Mouse (Mus musculus): ENCODE data around the gene Kif26b. TPM values are rescaled to one million over a fixed set of nuclear protein-coding genes. Genes with fewer than 3 reads are reported as not detected.

The Kif26b gene
- polyA plus RNA-seq, 1 experiment, result 0.04 TPM

GRCm38 (mm10) chr1:178668907-178669306, 140.0 kb downstream of the Kif26b start:
- 88% methylated on average over 4 of the region's 4 CpGs for WGBS
- TF ChIP-seq CTCF (IDR thresholded peaks at IDR 0.05; ENCODE audit: extremely low read depth, insufficient read depth, insufficient read length, insufficient replicate concordance) (no peak), POLR2A (IDR thresholded peaks at IDR 0.05; ENCODE audit: low read depth, low read length) (no peak)
- no peaks in the 10 kb centered on the region for H3K4me1 ChIP-seq (ENCODE audit: control insufficient read depth, insufficient read depth, insufficient read length)
- no peak for DNase-seq (ENCODE audit: low read depth in 1 of 2, low spot score in 2 of 2)
- no peaks in the 10 kb centered on the region for H3K36me3 ChIP-seq (ENCODE audit: control insufficient read depth, insufficient read depth, low read length)
- no peak overlapping the region for H3K27ac ChIP-seq (ENCODE audit: insufficient read depth, low read length)
- no peak overlapping the region for H3K4me3 ChIP-seq (ENCODE audit: extremely low read depth, insufficient read depth, insufficient read length)
- no peaks in the 10 kb centered on the region for H3K27me3 ChIP-seq (ENCODE audit: control insufficient read depth, insufficient read depth, low read length)

DNA sequence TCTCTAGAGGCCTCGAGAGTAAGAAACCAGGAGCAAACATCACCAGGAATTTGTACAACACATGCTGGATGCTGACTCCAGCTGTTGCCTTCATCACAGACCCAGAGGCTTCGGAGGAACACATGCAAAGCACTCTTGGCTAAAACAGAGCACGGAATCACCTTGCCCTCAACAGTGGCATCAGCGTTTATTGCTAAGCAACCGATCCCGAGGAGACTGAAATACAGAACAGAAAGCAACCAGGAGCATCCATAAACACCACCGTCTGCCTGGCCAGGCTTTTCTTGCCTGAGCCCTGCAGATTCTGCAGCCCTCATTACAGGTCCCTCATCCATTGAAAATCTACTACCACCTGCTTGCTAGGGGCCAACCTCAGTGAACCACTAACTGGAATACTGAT, 144.1 kb downstream of the Kif26b start:
- DNase-seq (ENCODE audit: low read depth in 1 of 2, low spot score in 2 of 2), result no peak
- TF ChIP-seq POLR2A (IDR thresholded peaks at IDR 0.05; ENCODE audit: low read depth, low read length) (no peak), CTCF (IDR thresholded peaks at IDR 0.05; ENCODE audit: extremely low read depth, insufficient read depth, insufficient read length, insufficient replicate concordance) (no peak)
- Histone ChIP-seq H3K27me3 (ENCODE audit: control insufficient read depth, insufficient read depth, low read length) (no peaks in the 10 kb centered on the region), H3K4me3 (ENCODE audit: extremely low read depth, insufficient read depth, insufficient read length) (no peak overlapping the region), H3K27ac (ENCODE audit: insufficient read depth, low read length) (no peak overlapping the region), H3K36me3 (ENCODE audit: control insufficient read depth, insufficient read depth, low read length) (no peaks in the 10 kb centered on the region), H3K4me1 (ENCODE audit: control insufficient read depth, insufficient read depth, insufficient read length) (no peaks in the 10 kb centered on the region)
- WGBS, result 84% methylated on average over 7 of the region's 7 CpGs

GRCm38 (mm10) chr1:178673506-178673905, 144.6 kb downstream of the Kif26b start:
- TF ChIP-seq POLR2A (IDR thresholded peaks at IDR 0.05; ENCODE audit: low read depth, low read length), result no peak
- no peak for TF ChIP-seq CTCF (IDR thresholded peaks at IDR 0.05; ENCODE audit: extremely low read depth, insufficient read depth, insufficient read length, insufficient replicate concordance)
- Histone ChIP-seq H3K4me3 (ENCODE audit: extremely low read depth, insufficient read depth, insufficient read length) (no peak overlapping the region), H3K36me3 (ENCODE audit: control insufficient read depth, insufficient read depth, low read length) (no peaks in the 10 kb centered on the region), H3K27ac (ENCODE audit: insufficient read depth, low read length) (no peak overlapping the region), H3K4me1 (ENCODE audit: control insufficient read depth, insufficient read depth, insufficient read length) (no peaks in the 10 kb centered on the region), H3K27me3 (ENCODE audit: control insufficient read depth, insufficient read depth, low read length) (no peaks in the 10 kb centered on the region)
- DNase-seq (ENCODE audit: low read depth in 1 of 2, low spot score in 2 of 2), result no peak
- WGBS, result 86% methylated on average over 2 of the region's 2 CpGs

DNA sequence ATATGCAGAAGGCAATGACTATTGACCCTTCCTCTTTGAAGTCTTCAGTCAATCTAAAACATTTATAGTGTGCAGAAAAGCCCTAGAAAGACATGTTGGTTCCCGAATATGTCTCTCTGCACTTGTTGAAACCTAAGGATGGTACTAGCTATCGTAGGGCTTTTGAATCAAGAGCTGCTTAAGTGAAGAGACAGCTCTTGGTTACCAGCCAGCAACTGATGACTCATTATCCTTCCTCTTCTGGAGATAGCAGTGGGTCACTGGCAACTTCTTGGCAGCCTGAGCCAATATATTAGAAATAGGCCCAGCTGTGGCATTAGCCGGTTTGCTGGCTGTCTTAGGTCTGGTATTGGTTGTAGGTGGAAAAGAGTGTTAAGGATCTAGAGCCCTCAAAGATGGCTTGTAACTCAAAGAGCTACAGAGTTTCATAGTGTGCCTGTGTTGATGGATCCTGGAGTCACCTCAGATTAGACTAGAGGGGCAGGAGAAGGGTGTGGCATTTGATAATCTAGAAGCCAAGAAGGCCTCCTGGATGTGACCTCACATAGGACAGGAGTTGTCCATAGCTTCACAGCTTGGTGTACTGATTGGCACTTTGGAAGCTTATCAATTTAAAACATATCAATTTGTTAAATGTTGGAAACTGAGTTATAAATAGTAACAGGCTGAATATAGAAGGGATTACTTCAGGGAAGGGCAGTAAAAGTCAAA, 146.8 kb downstream of the Kif26b start:
- H3K27ac ChIP-seq (ENCODE audit: insufficient read depth, low read length), result no peak overlapping the region
- H3K27me3 ChIP-seq (ENCODE audit: control insufficient read depth, insufficient read depth, low read length), result no peaks in the 10 kb centered on the region
- no peak for DNase-seq (ENCODE audit: low read depth in 1 of 2, low spot score in 2 of 2)
- H3K4me3 ChIP-seq (ENCODE audit: extremely low read depth, insufficient read depth, insufficient read length), result no peak overlapping the region
- 67% methylated on average over 3 of the region's 3 CpGs for WGBS
- no peak for TF ChIP-seq POLR2A (IDR thresholded peaks at IDR 0.05; ENCODE audit: low read depth, low read length)
- no peak for TF ChIP-seq CTCF (IDR thresholded peaks at IDR 0.05; ENCODE audit: extremely low read depth, insufficient read depth, insufficient read length, insufficient replicate concordance)
- no peaks in the 10 kb centered on the region for H3K36me3 ChIP-seq (ENCODE audit: control insufficient read depth, insufficient read depth, low read length)
- H3K4me1 ChIP-seq (ENCODE audit: control insufficient read depth, insufficient read depth, insufficient read length), result no peaks in the 10 kb centered on the region

DNA sequence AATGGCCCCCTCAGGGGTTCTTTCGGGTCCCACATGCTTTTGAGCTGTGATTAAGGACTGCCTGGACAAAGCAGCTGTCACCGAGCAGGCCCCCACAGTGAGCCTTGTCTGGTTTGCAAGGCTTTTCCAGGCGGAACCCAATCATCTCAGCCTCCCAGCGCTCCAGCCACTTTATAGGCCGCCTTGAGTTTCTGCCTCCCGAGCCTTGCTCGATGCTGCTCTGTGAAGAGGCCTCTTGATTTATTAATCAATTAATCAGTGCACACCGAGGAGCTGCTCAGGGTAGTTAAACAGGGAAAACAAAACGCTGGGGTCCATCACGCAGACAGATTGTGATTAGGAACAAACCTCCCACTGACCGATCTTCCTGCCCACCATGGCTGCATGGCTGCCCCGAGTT, 148.2 kb downstream of the Kif26b start:
- H3K27ac ChIP-seq (ENCODE audit: insufficient read depth, low read length), result no peak overlapping the region
- H3K36me3 ChIP-seq (ENCODE audit: control insufficient read depth, insufficient read depth, low read length), result no peaks in the 10 kb centered on the region
- 92% methylated on average over 12 of the region's 12 CpGs for WGBS
- no peak overlapping the region for H3K4me3 ChIP-seq (ENCODE audit: extremely low read depth, insufficient read depth, insufficient read length)
- no peaks in the 10 kb centered on the region for H3K4me1 ChIP-seq (ENCODE audit: control insufficient read depth, insufficient read depth, insufficient read length)
- TF ChIP-seq POLR2A (IDR thresholded peaks at IDR 0.05; ENCODE audit: low read depth, low read length), result no peak
- no peak for TF ChIP-seq CTCF (IDR thresholded peaks at IDR 0.05; ENCODE audit: extremely low read depth, insufficient read depth, insufficient read length, insufficient replicate concordance)
- H3K27me3 ChIP-seq (ENCODE audit: control insufficient read depth, insufficient read depth, low read length), result no peaks in the 10 kb centered on the region
- DNase-seq (ENCODE audit: low read depth in 1 of 2, low spot score in 2 of 2), result no peak

DNA sequence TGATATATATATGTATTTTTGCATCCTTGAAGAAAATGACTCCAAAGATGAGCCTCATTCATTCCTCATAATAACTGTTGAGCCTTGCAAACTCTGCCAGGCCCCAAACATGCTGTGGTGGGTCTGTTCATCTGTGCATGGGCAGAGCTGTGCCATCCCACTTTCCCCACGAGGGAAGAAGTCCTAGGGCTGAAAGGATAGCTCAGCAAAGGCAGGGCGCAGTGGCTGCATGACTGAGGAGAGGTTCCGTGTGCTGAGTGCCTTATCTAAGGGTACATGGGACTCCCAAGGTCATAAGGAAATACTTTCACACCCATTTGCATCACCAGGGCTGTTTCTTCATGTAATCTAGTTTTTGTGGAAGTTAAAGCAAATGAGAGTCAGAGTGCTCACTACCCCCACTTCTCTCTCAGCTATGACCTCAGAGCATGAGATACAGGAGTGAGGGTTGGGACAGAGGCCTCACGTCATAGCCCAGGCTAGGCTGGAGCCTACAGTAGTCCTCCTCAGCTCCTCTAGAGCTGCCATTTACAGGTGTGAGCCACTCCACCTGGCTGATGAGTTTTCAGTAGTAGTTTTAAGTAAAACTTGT, 148.8 kb downstream of the Kif26b start:
- Histone ChIP-seq H3K36me3 (ENCODE audit: control insufficient read depth, insufficient read depth, low read length) (no peaks in the 10 kb centered on the region), H3K4me1 (ENCODE audit: control insufficient read depth, insufficient read depth, insufficient read length) (no peaks in the 10 kb centered on the region), H3K4me3 (ENCODE audit: extremely low read depth, insufficient read depth, insufficient read length) (no peak overlapping the region), H3K27ac (ENCODE audit: insufficient read depth, low read length) (no peak overlapping the region), H3K27me3 (ENCODE audit: control insufficient read depth, insufficient read depth, low read length) (no peaks in the 10 kb centered on the region)
- 76% methylated on average over 4 of the region's 4 CpGs for WGBS
- no peak for DNase-seq (ENCODE audit: low read depth in 1 of 2, low spot score in 2 of 2)
- TF ChIP-seq CTCF (IDR thresholded peaks at IDR 0.05; ENCODE audit: extremely low read depth, insufficient read depth, insufficient read length, insufficient replicate concordance) (no peak), POLR2A (IDR thresholded peaks at IDR 0.05; ENCODE audit: low read depth, low read length) (no peak)

DNA sequence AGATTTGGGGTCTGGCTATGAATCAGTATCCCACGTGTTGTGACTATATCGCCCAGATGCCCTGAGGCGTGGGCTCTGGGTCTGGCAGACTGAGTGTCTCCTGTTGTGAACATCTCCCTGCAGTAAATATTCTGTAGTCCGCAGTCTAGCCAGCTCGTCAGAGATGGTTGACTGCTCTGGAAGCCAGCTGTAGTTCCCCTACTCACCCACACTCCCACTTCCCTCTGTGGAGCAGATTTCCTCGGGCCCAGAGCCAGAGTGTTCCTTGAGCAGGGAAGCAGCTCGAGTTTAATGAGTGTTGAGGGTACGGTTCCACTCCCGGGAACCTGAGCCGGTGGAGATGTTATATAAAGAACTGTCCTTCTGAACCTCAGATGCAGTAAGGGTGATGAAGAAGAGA, 154.7 kb downstream of the Kif26b start:
- DNase-seq (ENCODE audit: low read depth in 1 of 2, low spot score in 2 of 2), result no peak
- Histone ChIP-seq H3K27me3 (ENCODE audit: control insufficient read depth, insufficient read depth, low read length) (no peaks in the 10 kb centered on the region), H3K27ac (ENCODE audit: insufficient read depth, low read length) (no peak overlapping the region), H3K4me1 (ENCODE audit: control insufficient read depth, insufficient read depth, insufficient read length) (no peaks in the 10 kb centered on the region), H3K4me3 (ENCODE audit: extremely low read depth, insufficient read depth, insufficient read length) (no peak overlapping the region), H3K36me3 (ENCODE audit: control insufficient read depth, insufficient read depth, low read length) (no peaks in the 10 kb centered on the region)
- 83% methylated on average over 10 of the region's 10 CpGs for WGBS
- TF ChIP-seq CTCF (IDR thresholded peaks at IDR 0.05; ENCODE audit: extremely low read depth, insufficient read depth, insufficient read length, insufficient replicate concordance) (no peak), POLR2A (IDR thresholded peaks at IDR 0.05; ENCODE audit: low read depth, low read length) (no peak)
